Mouse (Mus musculus) embryonic stem cell, embryonic (primary cell): ENCODE data around the gene Tex30.

Experiments used
- CTCF ChIA-PET, 4 experiments: fragments of 300-600 bp in 2 of 4; fragments of 350-600 bp in 2 of 4; sonication (Branson Sonifier 250); formaldehyde crosslinking; loops; one replicate each; lab custom pipeline; 2022; ENCODE audit warnings: inconsistent platforms in 2 of 4; lab: Charles Lee
- POLR2A ChIA-PET, 4 experiments: fragments of 300-600 bp in 2 of 4; fragments of 350-600 bp in 2 of 4; sonication (Branson Sonifier 250); formaldehyde crosslinking; loops; one replicate each; lab custom pipeline; 2022; ENCODE audit warnings: antibody characterized with exemption in 4 of 4, inconsistent platforms in 1 of 4; lab: Charles Lee

Gene Tex30

GRCm38 (mm10) chr1:44102259-44102717 is at the start of gene Tex30:
Gene Tex30 (minus strand): TSS chr1:44102441.
- ChIA-PET POLR2A (interaction anchor here (0.6 to 3.1 kb wide), 63 partner anchors 9 to 347 kb away, joined by 3 to 52 read pairs (median 5); partner anchors contain the start of genes Bivm (in 3 of the 4), Kdelc1 (in 3 of the 4), Tpp2 (in 2 of the 4) and Ercc5 (in 1 of the 4)), CTCF (interaction anchor here (0.5 to 1.2 kb wide), 8 partner anchors 10 to 345 kb away, joined by 3 to 11 read pairs (median 3); partner anchors contain the start of genes Bivm (in 3 of the 4) and Kdelc1 (in 2 of the 4))

- POLR2A ChIA-PET, result interaction anchor here in 3 of 4 experiments (1.0 to 3.1 kb wide), 4 partner anchors 18 to 47 kb away, joined by 3 to 14 read pairs (median 4); partner anchors contain the start of genes Tex30 (in 2 of the 3), Bivm (in 1 of the 3) and Kdelc1 (in 1 of the 3)
- CTCF ChIA-PET, result interaction anchor here in 2 of 4 experiments (0.6 to 1.0 kb wide), 4 partner anchors 9 to 837 kb away, joined by 3 read pairs; partner anchors contain the start of genes Bivm (in 1 of the 2) and Kdelc1 (in 1 of the 2)
Observed at GRCm38 (mm10) chr1:44148706-44149105, 46.5 kb upstream of the Tex30 start.

GRCm38 (mm10) chr1:44147563-44148381 is 45.5 kb upstream of the Tex30 start, which contains the start of gene Ercc5:
Gene Ercc5 (plus strand): TSS chr1:44147744.
- POLR2A ChIA-PET, result interaction anchor here in 2 of 4 experiments (0.6 to 3.1 kb wide), 5 partner anchors 13 to 1651 kb away, joined by 3 to 14 read pairs (median 3); partner anchors contain the start of genes Bivm (in 1 of the 2), Kdelc1 (in 1 of the 2), Tex30 (in 1 of the 2) and Tpp2 (in 1 of the 2)
- CTCF ChIA-PET, result interaction anchor here in 1 of 4 experiments (1.0 kb wide), 1 partner anchor 249 kb away, joined by 3 read pairs; no protein-coding TSS in a partner anchor

GRCm38 (mm10) chr1:44142747-44143146 is 40.5 kb upstream of the Tex30 start:
- CTCF ChIA-PET, result no interaction called here
- POLR2A ChIA-PET, result no interaction called here

- POLR2A ChIA-PET, result interaction anchor here in 1 of 4 experiments (1.6 kb wide), 1 partner anchor 38 kb away, joined by 5 read pairs; the partner anchor contains the start of gene Tex30
- CTCF ChIA-PET, result no interaction called here
Observed at GRCm38 (mm10) chr1:44140232-44140631, 38.0 kb upstream of the Tex30 start.

- POLR2A ChIA-PET, result no interaction called here
- CTCF ChIA-PET, result no interaction called here
Observed at GRCm38 (mm10) chr1:44129929-44130581, 27.8 kb upstream of the Tex30 start.

GRCm38 (mm10) chr1:44125590-44125989 is 23.3 kb upstream of the Tex30 start:
- ChIA-PET CTCF (interaction anchor here in 1 of 4 experiments (0.6 kb wide), 1 partner anchor 107 kb away, joined by 3 read pairs; no protein-coding TSS in a partner anchor), POLR2A (interaction anchor here in 1 of 4 experiments (0.6 to 1.3 kb wide), 2 partner anchors 23 to 25 kb away, joined by 3 to 7 read pairs; partner anchors contain the start of gene Tex30)

- ChIA-PET CTCF (no interaction called here), POLR2A (interaction anchor here in 2 of 4 experiments (0.9 to 1.0 kb wide), 2 partner anchors 16 to 20 kb away, joined by 3 read pairs; no protein-coding TSS in a partner anchor)
Observed at GRCm38 (mm10) chr1:44122256-44122655, 20.0 kb upstream of the Tex30 start.

- ChIA-PET CTCF (interaction anchor here in 1 of 4 experiments (0.6 to 1.8 kb wide), 3 partner anchors 13 to 47 kb away, joined by 3 to 6 read pairs (median 5); partner anchors contain the start of gene Tex30), POLR2A (interaction anchor here in 3 of 4 experiments (0.6 to 4.6 kb wide), 6 partner anchors 12 to 425 kb away, joined by 3 to 52 read pairs (median 12); partner anchors contain the start of gene Tex30 (in 2 of the 3))
Observed at GRCm38 (mm10) chr1:44120074-44120406, 17.8 kb upstream of the Tex30 start.

GRCm38 (mm10) chr1:44119201-44120073 is 17.2 kb upstream of the Tex30 start:
- CTCF ChIA-PET, result interaction anchor here in 3 of 4 experiments (0.6 to 1.8 kb wide), 12 partner anchors 9 to 1677 kb away, joined by 3 to 8 read pairs (median 4); partner anchors contain the start of gene Tex30 (in 3 of the 3)
- POLR2A ChIA-PET, result interaction anchor here in 3 of 4 experiments (0.6 to 4.6 kb wide), 19 partner anchors 11 to 425 kb away, joined by 3 to 52 read pairs (median 5); partner anchors contain the start of genes Tex30 (in 3 of the 3) and Tpp2 (in 2 of the 3)

GRCm38 (mm10) chr1:44118239-44119054 is 16.2 kb upstream of the Tex30 start, which contains the start of the genes Kdelc1 and Bivm:
Gene Kdelc1 (minus strand): TSS chr1:44118808.
Gene Bivm (plus strand): TSS chr1:44118957.
- ChIA-PET POLR2A (interaction anchor here (0.6 to 4.6 kb wide), 18 partner anchors 8 to 185 kb away, joined by 3 to 52 read pairs (median 5); partner anchors contain the start of genes Tex30 (in 3 of the 4) and Tpp2 (in 2 of the 4)), CTCF (interaction anchor here in 3 of 4 experiments (0.7 to 1.8 kb wide), 8 partner anchors 10 to 55 kb away, joined by 3 to 6 read pairs (median 4); partner anchors contain the start of gene Tex30 (in 3 of the 3))

GRCm38 (mm10) chr1:44117571-44117970 is 15.3 kb upstream of the Tex30 start:
- ChIA-PET CTCF (interaction anchor here in 1 of 4 experiments (0.5 kb wide), 1 partner anchor 311 kb away, joined by 3 read pairs; no protein-coding TSS in a partner anchor), POLR2A (interaction anchor here in 3 of 4 experiments (1.0 to 4.6 kb wide), 6 partner anchors 9 to 17 kb away, joined by 3 to 52 read pairs (median 10); partner anchors contain the start of gene Tex30 (in 3 of the 3))

- CTCF ChIA-PET, result interaction anchor here (0.5 to 1.2 kb wide), 6 partner anchors 16 to 345 kb away, joined by 3 to 4 read pairs (median 3); partner anchors contain the start of genes Bivm (in 2 of the 4) and Kdelc1 (in 1 of the 4)
- POLR2A ChIA-PET, result interaction anchor here (0.6 to 3.1 kb wide), 39 partner anchors 8 to 348 kb away, joined by 3 to 52 read pairs (median 5); partner anchors contain the start of genes Bivm (in 3 of the 4), Kdelc1 (in 3 of the 4), Tpp2 (in 2 of the 4) and Ercc5 (in 1 of the 4)
Observed at GRCm38 (mm10) chr1:44102939-44103338, 698 bp upstream of the Tex30 start.

- ChIA-PET POLR2A (interaction anchor here (0.5 to 3.1 kb wide), 68 partner anchors 9 to 1331 kb away, joined by 3 to 52 read pairs (median 5); partner anchors contain the start of genes Bivm (in 3 of the 4), Kdelc1 (in 3 of the 4), Tpp2 (in 2 of the 4) and AI597479 (in 1 of the 4)), CTCF (interaction anchor here (0.7 to 1.2 kb wide), 8 partner anchors 9 to 1431 kb away, joined by 3 to 13 read pairs (median 4); partner anchors contain the start of genes Bivm (in 3 of the 4) and Kdelc1 (in 2 of the 4))
Observed at GRCm38 (mm10) chr1:44101448-44102225, 604 bp downstream of the Tex30 start.
